Mouse (Mus musculus) cerebellum, adult 2 months (tissue): ENCODE data around the gene Akp3. TPM values are rescaled to one million over a fixed set of nuclear protein-coding genes. Genes with fewer than 3 reads are reported as not detected.

Experiments used
- DNase-seq, 2 experiments: peaks; one replicate each; pipeline ENCODE4 v3.0.0; 2021
- H3K27ac ChIP-seq: fragments of 200-500 bp; 2 replicates; pipeline ENCODE4 v1.5.1; 2012; ENCODE audit warnings: low read length, control low read depth, inconsistent platforms; ENCODE audit not compliant: insufficient read depth
- H3K27me3 ChIP-seq: fragments of 200-500 bp; 2 replicates; pipeline ENCODE4 v1.6.1; 2012; ENCODE audit warnings: inconsistent platforms, mild to moderate bottlenecking, low read length, moderate library complexity; ENCODE audit not compliant: control insufficient read depth, insufficient read depth
- H3K4me1 ChIP-seq: fragments of 200-500 bp; 2 replicates; pipeline ENCODE4 v1.6.1; 2011; ENCODE audit warnings: low read length; ENCODE audit not compliant: control insufficient read depth, insufficient read depth
- H3K4me3 ChIP-seq: fragments of 200-500 bp; replicated peaks from 2 replicates; pipeline ENCODE3; 2011; ENCODE audit warnings: mild to moderate bottlenecking, low read depth, low read length, control low read depth; ENCODE audit not compliant: insufficient read depth
- CTCF ChIP-seq: fragments of 200-500 bp; IDR thresholded peaks from 2 replicates; pipeline ENCODE4 v1.5.1; 2011; ENCODE audit warnings: low read depth, mild to moderate bottlenecking, control low read depth, low read length, moderate library complexity, borderline replicate concordance; ENCODE audit not compliant: insufficient read depth
- POLR2A ChIP-seq: fragments of 200-500 bp; IDR thresholded peaks from 2 replicates; pipeline ENCODE4 v1.6.1; 2011; ENCODE audit warnings: low read length, control low read depth, borderline replicate concordance; ENCODE audit not compliant: insufficient read depth
- WGBS: fragments of 180-500 bp; shearing (Covaris S2); methylation state at CpG from one replicate; pipeline ENCODE4 v1.1.7; 2018; 5-methylcytosine and 5-hydroxymethylcytosine counted together
- polyA plus RNA-seq: library from polyadenylated mRNA; depleted of rRNA; stranded (reverse); fragments of >200 nt; gene quantifications from 2 replicates; pipeline ENCODE4 v1.2.3, GENCODE M21; 2012

Akp3 gene
- polyA plus RNA-seq, 1 experiment, result 0.08 TPM

DNA sequence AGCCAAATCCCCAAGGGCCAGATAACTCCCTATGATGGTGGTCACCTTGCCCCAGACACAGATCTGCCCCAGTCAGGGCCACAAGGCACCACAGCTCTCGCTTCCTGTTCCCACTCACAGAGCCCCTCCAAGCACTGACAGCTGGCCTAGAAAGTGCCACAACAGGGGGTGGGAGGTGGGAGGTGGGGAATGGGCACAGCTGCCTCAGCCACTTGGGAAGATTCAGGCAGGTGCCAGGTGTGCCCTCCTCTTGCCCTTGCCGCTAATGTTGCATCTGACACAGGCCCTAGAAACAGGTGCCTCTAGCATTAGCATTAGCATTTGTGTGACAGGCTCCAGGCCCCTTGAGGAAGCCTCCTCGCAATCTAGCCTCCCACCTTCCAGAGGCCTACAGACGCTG lies 16.8 kb downstream of the Akp3 start:
- WGBS, result 82% methylated on average over 4 of the region's 4 CpGs
- Histone ChIP-seq H3K4me3 (no peak overlapping the region), H3K4me1 (no peaks in the 10 kb centered on the region), H3K27me3 (no peaks in the 10 kb centered on the region), H3K27ac (no peak overlapping the region)
- DNase-seq, result no peak
- no peak for TF ChIP-seq POLR2A
- TF ChIP-seq CTCF, result no peak

DNA sequence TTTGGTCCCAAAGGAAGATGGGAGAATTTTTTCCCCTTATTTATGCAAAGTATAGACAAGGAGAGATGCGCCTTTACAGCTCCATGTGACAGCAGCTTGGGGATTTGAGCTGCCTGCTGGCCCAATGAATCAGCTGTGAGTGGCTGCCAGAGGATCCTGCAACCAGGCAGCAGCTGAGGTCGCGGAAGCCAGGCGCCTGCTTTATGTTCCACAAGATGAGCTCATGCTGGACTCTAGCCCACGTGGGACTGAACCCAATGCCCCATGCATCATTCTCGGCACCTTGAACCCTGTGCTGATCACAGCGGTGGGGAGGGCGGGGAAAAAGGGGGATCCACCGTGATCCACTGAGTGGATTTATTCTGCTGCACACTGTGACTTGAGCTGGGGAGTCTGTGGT lies 17.7 kb downstream of the Akp3 start:
- WGBS, result 15% methylated on average over 9 of the region's 9 CpGs
- Histone ChIP-seq H3K27me3 (no peaks in the 10 kb centered on the region), H3K4me1 (no peaks in the 10 kb centered on the region), H3K4me3 (no peak overlapping the region), H3K27ac (no peak overlapping the region)
- peak in 1 of 2 experiments; percentile 36 for DNase-seq
- TF ChIP-seq POLR2A (no peak), CTCF (no peak)

DNA sequence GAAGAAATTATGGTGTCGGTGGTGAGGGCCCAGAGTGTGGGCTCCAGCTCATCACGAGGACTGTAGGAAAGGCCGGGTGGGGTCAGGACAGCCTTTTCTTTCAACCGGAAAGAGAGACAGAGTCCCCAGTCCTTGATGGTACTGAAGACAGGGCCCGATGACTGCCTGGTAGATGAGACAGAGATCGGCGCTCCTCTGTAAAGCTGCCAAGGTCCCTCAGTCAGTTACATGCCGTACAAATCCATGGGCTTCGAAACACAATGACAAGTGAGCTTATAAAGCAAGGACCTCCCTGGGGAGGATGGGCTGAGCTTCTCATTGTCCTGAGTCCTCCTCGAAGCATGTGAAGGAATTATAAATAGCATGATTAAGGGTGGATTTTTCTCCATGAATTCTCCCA lies 18.4 kb downstream of the Akp3 start:
- H3K4me3 ChIP-seq, result no peak overlapping the region
- no peaks in the 10 kb centered on the region for H3K4me1 ChIP-seq
- no peak overlapping the region for H3K27ac ChIP-seq

DNA sequence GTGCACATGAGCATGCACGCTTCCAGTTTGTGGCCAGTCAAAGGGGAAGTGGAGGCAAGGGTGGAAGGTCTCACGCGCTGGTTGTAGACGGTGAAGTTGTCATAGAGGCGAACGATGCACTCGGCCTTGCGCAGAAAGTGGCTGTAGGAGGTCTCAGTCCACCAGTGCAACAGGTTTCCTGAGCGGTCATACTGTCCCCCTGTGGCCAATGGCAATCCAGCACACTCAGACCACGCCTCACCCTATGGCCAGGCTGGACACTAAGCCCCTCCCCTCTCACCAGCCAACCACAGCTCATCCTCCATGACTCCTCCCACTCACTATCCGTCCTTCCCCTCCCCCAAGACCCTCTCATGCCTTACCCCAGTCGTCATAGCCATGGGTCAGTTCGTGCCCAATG lies 24.6 kb downstream of the Akp3 start:
- peaks cover 2% of the 10 kb centered on the region; the same call in 1 of the 2 replicates for H3K27me3 ChIP-seq
- no peaks in the 10 kb centered on the region for H3K4me1 ChIP-seq
- DNase-seq, result no peak
- TF ChIP-seq CTCF, result no peak
- TF ChIP-seq POLR2A, result no peak
- H3K27ac ChIP-seq, result no peak overlapping the region
- H3K4me3 ChIP-seq, result no peak overlapping the region
- WGBS, result 42% methylated on average over 13 of the region's 13 CpGs

More for the DNA sequence above, 18.4 kb downstream of the Akp3 start:
- H3K27me3 ChIP-seq, result no peaks in the 10 kb centered on the region
- TF ChIP-seq POLR2A (no peak), CTCF (no peak)
- DNase-seq, result no peak
- 63% methylated on average over 10 of the region's 10 CpGs for WGBS

DNA sequence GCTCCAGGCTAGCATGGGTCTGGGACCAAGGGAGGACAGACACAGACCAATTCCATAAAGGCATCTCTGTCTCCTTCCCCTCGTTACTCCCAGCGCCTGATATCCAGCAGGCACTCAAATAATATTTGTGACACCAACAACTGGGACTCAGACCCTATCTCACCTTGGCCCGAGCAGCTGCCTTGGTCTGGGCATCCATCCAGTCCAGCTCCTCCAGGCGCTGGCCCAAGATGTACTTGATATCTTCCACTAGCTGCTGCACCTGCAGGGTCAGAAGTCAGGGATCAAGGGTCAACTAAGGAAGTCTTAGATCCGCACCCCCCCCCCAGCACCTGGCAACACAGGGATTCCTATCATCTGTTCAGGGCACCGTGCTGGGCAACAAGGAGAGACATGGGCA lies 26.5 kb downstream of the Akp3 start:
- 70% methylated on average over 6 of the region's 6 CpGs for WGBS
- H3K27me3 ChIP-seq, result peaks cover 3% of the 10 kb centered on the region; the same call in 1 of the 2 replicates
- DNase-seq, result no peak
- no peaks in the 10 kb centered on the region for H3K4me1 ChIP-seq
- no peak overlapping the region for H3K4me3 ChIP-seq
- H3K27ac ChIP-seq, result no peak overlapping the region
- TF ChIP-seq POLR2A (no peak), CTCF (no peak)

DNA sequence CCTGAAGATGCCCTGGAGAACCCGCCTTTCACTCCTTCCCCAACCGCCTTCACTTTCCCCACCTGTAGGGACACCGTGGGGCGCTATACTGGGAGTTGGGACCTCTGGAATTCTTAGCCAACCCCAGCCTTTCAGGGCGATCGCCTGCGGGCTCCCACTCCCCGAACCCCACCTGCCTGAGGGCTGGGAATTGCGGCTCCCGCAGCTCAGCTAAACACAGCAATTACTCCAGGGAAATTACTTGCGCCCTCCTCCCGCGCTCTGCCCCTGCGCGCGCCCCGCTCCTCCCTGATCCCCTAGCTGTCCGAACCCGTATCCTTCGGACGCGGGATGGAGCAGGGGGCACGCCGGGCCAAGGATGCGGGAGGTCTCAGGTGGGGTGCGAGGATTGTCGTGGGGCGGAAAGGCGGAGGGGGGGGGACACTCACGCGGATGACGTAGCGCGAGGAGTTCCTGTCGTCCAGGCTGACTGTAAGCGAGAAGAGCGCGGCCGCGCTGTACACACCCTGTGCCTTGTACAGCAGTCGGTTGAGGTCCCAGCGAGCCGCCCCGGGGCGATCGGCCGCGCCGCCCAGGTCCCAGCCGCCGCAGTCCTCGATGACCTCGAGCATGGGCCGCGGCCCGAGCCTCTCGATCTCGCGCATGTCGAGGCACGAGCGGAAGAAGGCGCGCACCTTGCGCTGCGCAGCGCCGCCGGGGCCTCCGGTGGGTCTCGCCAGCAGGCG lies 29.2 kb downstream of the Akp3 start:
- no peak overlapping the region for H3K27ac ChIP-seq
- no peak overlapping the region for H3K4me3 ChIP-seq
- no peaks in the 10 kb centered on the region for H3K4me1 ChIP-seq
- TF ChIP-seq CTCF (no peak), POLR2A (no peak)
- DNase-seq, result no peak
- peaks cover 3% of the 10 kb centered on the region; the same call in 1 of the 2 replicates for H3K27me3 ChIP-seq
- 1% methylated on average over 71 of the region's 72 CpGs for WGBS

DNA sequence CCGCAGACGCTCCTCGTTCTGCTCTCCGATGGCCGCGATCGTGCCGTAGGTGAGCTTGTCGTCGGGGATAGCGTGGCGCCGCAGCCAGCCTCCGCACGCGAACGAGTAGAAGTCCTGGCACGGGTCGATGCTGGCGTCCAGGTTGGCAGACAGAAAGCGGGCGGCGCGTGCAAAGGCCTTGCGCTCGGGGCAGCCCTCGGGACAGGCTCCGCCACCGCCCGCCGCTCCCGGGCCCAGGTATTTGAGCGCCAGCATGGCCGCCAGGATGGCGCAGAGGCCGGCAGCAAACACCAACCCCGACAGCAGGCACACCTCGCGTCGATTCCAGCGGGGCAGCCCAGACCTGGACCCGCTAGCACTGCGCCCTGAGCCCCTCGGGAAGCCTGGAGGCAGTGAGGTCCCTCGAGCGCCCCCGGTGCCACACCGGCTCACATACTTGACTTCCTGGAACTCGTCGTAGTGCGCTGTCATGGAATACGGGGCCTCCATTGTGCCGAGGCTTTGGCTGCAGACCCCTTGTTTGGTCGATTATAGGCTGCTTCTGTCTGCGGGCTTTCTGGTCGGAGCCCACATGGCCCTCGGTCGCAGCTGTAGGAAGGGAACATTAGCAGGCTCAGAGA lies 29.8 kb downstream of the Akp3 start:
- Histone ChIP-seq H3K27me3 (peaks cover 3% of the 10 kb centered on the region; the same call in 1 of the 2 replicates), H3K4me1 (no peaks in the 10 kb centered on the region), H3K4me3 (no peak overlapping the region), H3K27ac (no peak overlapping the region)
- TF ChIP-seq CTCF (no peak), POLR2A (no peak)
- 1% methylated on average over 58 of the region's 58 CpGs for WGBS
- no peak for DNase-seq
